Mouse (Mus musculus) forebrain, embryonic 12.5 days (tissue): ENCODE measurements around the gene Slc52a3. TPM values are rescaled to one million over a fixed set of nuclear protein-coding genes. Genes with fewer than 3 reads are reported as not detected.
A peak's percentile ranks its signal among the peaks of the same experiment; 100 is the strongest.
"Not testable (repeated sequence)": the region's sequence is repeated elsewhere in the genome, so short reads cannot be mapped to it uniquely, and the experiment has no call there.

Source experiments
- ATAC-seq: fragments of 200-750 bp; cut with Nextera tagmentation; 2 replicates; pipeline ENCODE4 v1.8.0; 2017; ENCODE audit warnings: moderate TSS enrichment; ENCODE audit not compliant: low FRiP score
- H3K27ac ChIP-seq: fragments of 300-500 bp; sonication (generic); 2 replicates; pipeline ENCODE4 v1.5.1; 2016; ENCODE audit warnings: mild to moderate bottlenecking
- H3K27me3 ChIP-seq: fragments of 300-500 bp; sonication (generic); 2 replicates; pipeline ENCODE4 v1.6.1; 2016; ENCODE audit warnings: mild to moderate bottlenecking
- H3K36me3 ChIP-seq: fragments of 300-500 bp; sonication (generic); replicated peaks from 2 replicates; pipeline ENCODE4 v1.6.1; 2016; ENCODE audit warnings: mild to moderate bottlenecking
- H3K4me1 ChIP-seq: fragments of 300-500 bp; sonication (generic); 2 replicates; pipeline ENCODE4 v1.6.1; 2016
- H3K4me2 ChIP-seq: fragments of 300-500 bp; sonication (generic); 2 replicates; pipeline ENCODE4 v1.6.1; 2016; ENCODE audit warnings: mild to moderate bottlenecking, moderate library complexity
- H3K4me3 ChIP-seq: fragments of 300-500 bp; sonication (generic); replicated peaks from 2 replicates; pipeline ENCODE4 v1.5.1; 2016; ENCODE audit warnings: mild to moderate bottlenecking
- H3K9ac ChIP-seq: fragments of 300-500 bp; sonication (generic); 2 replicates; pipeline ENCODE4 v1.6.1; 2016; ENCODE audit warnings: mild to moderate bottlenecking
- H3K9me3 ChIP-seq: fragments of 300-500 bp; sonication (generic); 2 replicates; pipeline ENCODE4 v1.6.1; 2016
- WGBS: fragments of 180-500 bp; shearing (Covaris S2); methylation state at CpG from one replicate; pipeline ENCODE4 v1.1.7; 2016; 5-methylcytosine and 5-hydroxymethylcytosine counted together
- polyA plus RNA-seq: library from polyadenylated mRNA; unstranded; fragments of >200 nt; fragmentation: Nextera tagmentation; extraction: Ambion mirVana; gene quantifications from 2 replicates; pipeline ENCODE4 v1.2.1, GENCODE M21; 2016

Gene Slc52a3
- polyA plus RNA-seq, 1 experiment from 2014 or later, result 0.54 TPM

DNA sequence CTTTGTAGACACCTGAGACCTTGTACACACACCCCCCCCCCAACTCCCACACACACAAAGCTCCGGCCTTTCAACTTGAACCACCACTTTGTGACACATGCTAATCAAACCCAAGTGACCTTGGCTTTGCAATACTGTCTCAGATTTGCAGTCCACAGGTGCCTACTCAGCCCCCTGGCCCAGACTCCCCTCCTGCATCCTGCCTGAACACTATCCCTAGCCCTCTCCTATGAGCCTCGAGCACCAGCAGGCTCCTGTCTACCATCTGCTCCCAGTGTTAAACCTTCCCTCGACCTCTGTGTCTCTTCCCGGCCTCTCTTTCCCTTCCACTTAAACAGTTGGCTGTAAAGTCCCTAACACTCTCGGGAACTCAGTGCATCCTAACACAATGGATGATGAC, 4.9 kb upstream of the Slc52a3 start:
- H3K27ac ChIP-seq, result peak overlapping the region; percentile 54
- WGBS, result 55% methylated on average over 5 of the region's 5 CpGs
- peaks cover 17% of the 10 kb centered on the region for H3K4me1 ChIP-seq
- no peak overlapping the region for H3K9ac ChIP-seq
- H3K36me3 ChIP-seq, result no peaks in the 10 kb centered on the region
- H3K4me3 ChIP-seq, result no peak overlapping the region
- no peaks in the 10 kb centered on the region for H3K9me3 ChIP-seq
- H3K27me3 ChIP-seq, result peaks cover 25% of the 10 kb centered on the region
- peak; percentile 37; the same call in 1 of the 2 replicates for ATAC-seq
- H3K4me2 ChIP-seq, result no peak overlapping the region

DNA sequence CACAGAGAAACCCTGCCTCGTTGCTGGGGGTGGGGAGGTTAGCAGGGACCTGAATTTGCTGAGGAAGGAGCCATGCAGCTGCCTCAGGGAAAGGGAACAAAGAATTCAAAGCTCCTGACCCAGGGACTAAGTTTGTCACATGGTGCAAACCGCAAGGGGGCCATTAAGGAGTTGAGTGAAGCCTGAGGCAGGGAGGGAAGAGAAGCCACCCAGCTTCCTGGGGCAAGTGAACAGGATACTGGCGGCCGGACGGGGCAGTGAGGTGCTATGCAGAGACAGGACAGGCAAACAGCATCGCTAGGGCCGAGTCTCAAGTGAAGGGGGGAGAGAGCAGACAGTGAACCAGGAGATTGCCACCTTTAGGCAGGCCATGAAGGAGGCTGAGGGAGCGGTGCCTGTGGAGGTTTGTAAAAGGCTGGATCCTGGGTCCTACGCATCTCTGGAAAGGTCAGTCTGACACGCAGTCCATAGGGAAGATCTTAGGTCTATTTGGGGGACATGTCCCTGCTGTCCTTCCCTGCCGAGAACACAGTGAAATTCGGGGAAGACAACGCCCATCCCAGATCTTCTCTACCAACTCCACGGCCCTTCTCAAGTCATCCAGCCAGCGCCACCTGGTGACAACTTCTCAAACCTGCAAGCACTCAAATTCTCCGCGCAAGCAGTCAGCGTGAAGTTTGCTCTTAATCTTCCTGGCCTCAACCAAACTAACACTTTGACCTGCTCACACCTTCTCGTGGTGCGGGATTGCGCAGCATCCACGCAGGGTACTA, 1.8 kb upstream of the Slc52a3 start:
- Histone ChIP-seq H3K27me3 (peaks cover 54% of the 10 kb centered on the region), H3K27ac (no peak overlapping the region), H3K9ac (peak overlapping the region; percentile 33; the same call in 1 of the 2 replicates), H3K4me3 (no peak overlapping the region), H3K36me3 (no peaks in the 10 kb centered on the region), H3K4me1 (peaks cover 17% of the 10 kb centered on the region), H3K4me2 (peak overlapping the region; percentile 43), H3K9me3 (no peaks in the 10 kb centered on the region)
- 5% methylated on average over 22 of the region's 22 CpGs for WGBS
- 0 out of 2 replicates have a peak, but pooled peaks have one; percentile 25 for ATAC-seq

DNA sequence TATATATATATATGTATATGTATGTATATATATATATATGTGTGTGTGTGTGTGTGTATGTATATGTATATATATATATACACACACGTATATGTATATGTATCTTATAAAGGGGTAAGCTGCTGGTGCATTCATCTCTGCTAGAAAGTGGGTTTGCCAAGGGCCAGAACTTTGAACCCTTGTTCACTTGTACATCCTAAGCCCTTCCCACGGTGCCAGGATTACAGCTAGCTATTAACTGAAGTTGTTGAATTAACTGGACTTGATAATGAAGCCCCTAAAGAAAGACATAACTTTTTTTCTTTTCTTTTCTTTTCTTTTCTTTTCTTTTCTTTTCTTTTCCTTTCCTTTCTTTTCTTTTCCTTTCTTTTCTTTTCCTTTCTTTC, 872 bp downstream of the Slc52a3 start:
- H3K4me1 ChIP-seq, result peaks cover 16% of the 10 kb centered on the region
- not testable (repeated sequence) for H3K9me3 ChIP-seq, H3K4me3 ChIP-seq, ATAC-seq, H3K4me2 ChIP-seq, H3K36me3 ChIP-seq, H3K9ac ChIP-seq, H3K27ac ChIP-seq
- H3K27me3 ChIP-seq, result peaks cover 72% of the 10 kb centered on the region
- 47% methylated on average over 2 of the region's 2 CpGs for WGBS

GRCm38 (mm10) chr2:151997776-151998504, 1.6 kb downstream of the Slc52a3 start:
- no peak overlapping the region for H3K4me3 ChIP-seq
- 54% methylated on average over 8 of the region's 8 CpGs for WGBS
- H3K9me3 ChIP-seq, result no peaks in the 10 kb centered on the region
- H3K27me3 ChIP-seq, result peaks cover 72% of the 10 kb centered on the region
- no peak overlapping the region for H3K27ac ChIP-seq
- peaks cover 16% of the 10 kb centered on the region for H3K4me1 ChIP-seq
- no peak overlapping the region for H3K9ac ChIP-seq
- no peaks in the 10 kb centered on the region for H3K36me3 ChIP-seq
- H3K4me2 ChIP-seq, result no peak overlapping the region
- no peak for ATAC-seq

- Histone ChIP-seq H3K27me3 (peaks cover 72% of the 10 kb centered on the region), H3K9me3 (no peaks in the 10 kb centered on the region), H3K27ac (no peak overlapping the region), H3K36me3 (no peaks in the 10 kb centered on the region), H3K4me3 (no peak overlapping the region), H3K4me1 (peaks cover 16% of the 10 kb centered on the region), H3K9ac (no peak overlapping the region), H3K4me2 (no peak overlapping the region)
- ATAC-seq, result no peak
- WGBS, result 72% methylated on average over 9 of the region's 9 CpGs
These were observed 2.2 kb downstream of the Slc52a3 start for GRCm38 (mm10) chr2:151998505-151998899.

- no peak for ATAC-seq
- H3K9me3 ChIP-seq, result no peaks in the 10 kb centered on the region
- H3K4me1 ChIP-seq, result peaks cover 16% of the 10 kb centered on the region
- H3K36me3 ChIP-seq, result no peaks in the 10 kb centered on the region
- WGBS, result 75% methylated on average over 4 of the region's 4 CpGs
- H3K27me3 ChIP-seq, result peaks cover 67% of the 10 kb centered on the region
- H3K4me3 ChIP-seq, result no peak overlapping the region
- no peak overlapping the region for H3K9ac ChIP-seq
- H3K27ac ChIP-seq, result no peak overlapping the region
- no peak overlapping the region for H3K4me2 ChIP-seq
These were observed 2.6 kb downstream of the Slc52a3 start for GRCm38 (mm10) chr2:151998932-151999331.

- 8% methylated on average over 20 of the region's 20 CpGs for WGBS
- H3K27me3 ChIP-seq, result peaks cover 63% of the 10 kb centered on the region
- no peak for ATAC-seq
These were observed 3.5 kb downstream of the Slc52a3 start for GRCm38 (mm10) chr2:151999669-152000290.

DNA sequence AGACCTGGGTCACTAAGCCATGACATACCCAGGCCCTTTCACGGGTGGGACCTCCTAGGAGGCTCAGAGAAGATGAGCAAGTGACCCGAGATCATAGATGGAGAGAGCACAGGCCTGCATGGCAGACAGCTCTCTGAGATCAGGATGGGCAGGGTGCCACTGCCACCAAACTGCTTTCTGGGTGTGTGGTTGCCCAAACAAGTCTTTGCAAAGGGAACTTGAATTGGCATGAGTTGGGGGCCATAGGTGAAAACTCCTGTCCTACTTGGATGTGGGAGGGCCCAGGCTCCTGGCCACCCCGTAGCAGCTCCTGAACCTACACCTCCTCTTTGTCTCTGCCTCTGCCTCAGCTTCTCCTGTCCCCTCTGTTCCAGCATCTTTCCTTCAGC, 4.0 kb downstream of the Slc52a3 start:
- peaks cover 59% of the 10 kb centered on the region for H3K27me3 ChIP-seq
- H3K4me3 ChIP-seq, result no peak overlapping the region
- no peak overlapping the region for H3K4me2 ChIP-seq
- H3K4me1 ChIP-seq, result peaks cover 5% of the 10 kb centered on the region
- no peak overlapping the region for H3K27ac ChIP-seq
- ATAC-seq, result no peak
- no peak overlapping the region for H3K9ac ChIP-seq
- no peaks in the 10 kb centered on the region for H3K36me3 ChIP-seq
- WGBS, result 45% methylated on average over 3 of the region's 3 CpGs
- H3K9me3 ChIP-seq, result no peaks in the 10 kb centered on the region

More at GRCm38 (mm10) chr2:151999669-152000290, 3.5 kb downstream of the Slc52a3 start:
- 0 out of 2 replicates have a peak overlapping the region, but pooled peaks have one; percentile 10 for H3K4me2 ChIP-seq
- H3K4me3 ChIP-seq, result no peak overlapping the region
- no peaks in the 10 kb centered on the region for H3K36me3 ChIP-seq
- no peak overlapping the region for H3K27ac ChIP-seq
- H3K9me3 ChIP-seq, result no peaks in the 10 kb centered on the region
- peaks cover 8% of the 10 kb centered on the region for H3K4me1 ChIP-seq
- H3K9ac ChIP-seq, result no peak overlapping the region

- Histone ChIP-seq H3K4me3 (no peak overlapping the region), H3K4me2 (no peak overlapping the region), H3K4me1 (peaks cover 5% of the 10 kb centered on the region), H3K27ac (no peak overlapping the region), H3K27me3 (peaks cover 54% of the 10 kb centered on the region), H3K9ac (no peak overlapping the region), H3K36me3 (no peaks in the 10 kb centered on the region), H3K9me3 (no peaks in the 10 kb centered on the region)
- no peak for ATAC-seq
- 60% methylated on average over 6 of the region's 6 CpGs for WGBS
These were observed 4.4 kb downstream of the Slc52a3 start for GRCm38 (mm10) chr2:152000735-152001134.

- H3K4me1 ChIP-seq, result peaks cover 5% of the 10 kb centered on the region
- no peak overlapping the region for H3K27ac ChIP-seq
- 80% methylated on average over 6 of the region's 6 CpGs for WGBS
- H3K9ac ChIP-seq, result no peak overlapping the region
- no peak for ATAC-seq
- no peak overlapping the region for H3K4me3 ChIP-seq
- H3K27me3 ChIP-seq, result peaks cover 37% of the 10 kb centered on the region
- H3K9me3 ChIP-seq, result no peaks in the 10 kb centered on the region
- H3K4me2 ChIP-seq, result no peak overlapping the region
- H3K36me3 ChIP-seq, result no peaks in the 10 kb centered on the region
These were observed 6.2 kb downstream of the Slc52a3 start for GRCm38 (mm10) chr2:152002529-152002928.

DNA sequence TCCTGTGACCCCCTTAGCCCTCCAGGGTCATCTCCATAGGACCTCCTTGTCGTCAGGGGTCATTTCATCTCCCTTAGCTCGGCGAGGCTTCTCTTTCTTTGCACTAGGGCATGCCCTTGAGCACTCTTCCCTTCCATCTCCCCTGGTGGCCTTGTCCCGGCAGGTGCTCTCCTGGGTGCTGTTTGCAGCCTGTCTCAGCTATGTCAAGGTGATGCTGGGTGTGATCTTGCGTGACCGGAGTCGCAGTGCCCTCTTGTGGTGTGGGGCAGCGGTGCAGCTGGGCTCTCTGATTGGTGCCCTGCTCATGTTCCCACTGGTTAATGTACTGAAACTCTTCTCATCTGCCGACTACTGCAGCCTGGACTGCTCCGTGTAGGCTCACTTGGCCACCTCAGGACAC, 11.5 kb downstream of the Slc52a3 start:
- H3K4me1 ChIP-seq, result no peaks in the 10 kb centered on the region
- H3K27me3 ChIP-seq, result no peaks in the 10 kb centered on the region
- H3K36me3 ChIP-seq, result no peaks in the 10 kb centered on the region
- no peak overlapping the region for H3K27ac ChIP-seq
- WGBS, result 65% methylated on average over 10 of the region's 10 CpGs
- no peaks in the 10 kb centered on the region for H3K9me3 ChIP-seq
- no peak overlapping the region for H3K4me2 ChIP-seq
- ATAC-seq, result no peak
- no peak overlapping the region for H3K9ac ChIP-seq
- H3K4me3 ChIP-seq, result no peak overlapping the region

GRCm38 (mm10) chr2:152009061-152009779, 12.9 kb downstream of the Slc52a3 start:
- 89% methylated on average over 15 of the region's 15 CpGs for WGBS
- no peak for ATAC-seq
- H3K4me3 ChIP-seq, result no peak overlapping the region
- H3K27me3 ChIP-seq, result no peaks in the 10 kb centered on the region
- no peak overlapping the region for H3K27ac ChIP-seq
- H3K4me1 ChIP-seq, result no peaks in the 10 kb centered on the region
- no peak overlapping the region for H3K9ac ChIP-seq
- no peak overlapping the region for H3K4me2 ChIP-seq
- no peaks in the 10 kb centered on the region for H3K36me3 ChIP-seq
- no peaks in the 10 kb centered on the region for H3K9me3 ChIP-seq
